In genomic region chr5:24416222-24416736, GRCm38 (mm10) we compare ENCODE assay signal across 8 mouse cellular contexts. TPM values are rescaled to one million over a fixed set of nuclear protein-coding genes. Genes with fewer than 3 reads are reported as not detected.
DNase-seq lines count a peak whose midpoint lies in the region; ATAC-seq and TF ChIP-seq lines count a peak whose summit lies in the region.

No protein-coding gene starts in this region.

- H3K36me3 ChIP-seq in intestine, postnatal 0 days (ENCODE audit: control insufficient read depth, insufficient read depth) = peaks cover 31% of the 10 kb centered on the region; the same call in 1 of the 2 replicates

- H3K9me3 ChIP-seq in intestine, postnatal 0 days (ENCODE audit: control insufficient read depth) = no peaks in the 10 kb centered on the region

- no peak overlapping the region for H3K9ac ChIP-seq in intestine, postnatal 0 days (ENCODE audit: low read depth, low read length)

- peak overlapping the region; percentile 48 for H3K4me2 ChIP-seq in intestine, postnatal 0 days (replicated peaks; ENCODE audit: low read depth)

- no peaks in the 10 kb centered on the region for H3K4me1 ChIP-seq in intestine, postnatal 0 days (replicated peaks; ENCODE audit: control insufficient read depth, insufficient read depth, low read length)

- no peak overlapping the region for H3K4me3 ChIP-seq in intestine, postnatal 0 days (ENCODE audit: low read depth, low read length)

- 5% methylated on average over 21 of the region's 21 CpGs for WGBS in intestine, postnatal 0 days

- intact Hi-C loops in left cerebral cortex, postnatal 36 days (cut with DNase I) = loop anchor here (1.0 kb wide), 1 partner anchor 55 kb away; no protein-coding TSS in a partner anchor

- TF ChIP-seq CTCF in intestine, postnatal 0 days (IDR thresholded peaks at IDR 0.05; ENCODE audit: low read depth) = peak; percentile 79

- peak; percentile 71 for ATAC-seq in intestine, postnatal 0 days
- peak; percentile 75 for ATAC-seq in megakaryocyte-erythroid progenitor cell, adult 5-6 weeks (replicated peaks; ENCODE audit: low FRiP score, low TSS enrichment, poor library complexity, severe bottlenecking)

- H3K27ac ChIP-seq in intestine, postnatal 0 days (ENCODE audit: low read depth, low read length) = no peak overlapping the region

- peak; percentile 88 for DNase-seq in 416B (ENCODE audit: low read depth)
- DNase-seq in adrenal gland, adult 2 months = peak; percentile 79
- DNase-seq in embryo, embryonic 11.5 days (ENCODE audit: low read depth, low spot score) = peak; percentile 47
- DNase-seq in heart, adult 18-20 months = peak; percentile 70 to 78
- DNase-seq in left cerebral cortex, postnatal 36 days (ENCODE audit: low spot score in 2 of 2) = peak; percentile 42 to 68
- DNase-seq in right cerebral cortex, postnatal 25 days = peak; percentile 60

- no peaks in the 10 kb centered on the region for H3K27me3 ChIP-seq in intestine, postnatal 0 days (replicated peaks; ENCODE audit: control insufficient read depth, insufficient read depth, low read length)

RNA-seq across cellular contexts. Expression of gene Asic3, which starts 3.1 kb away (rescaled TPM):
- under 1 TPM in 1 of 2 experiments, not detected in 1; 0.48 TPM for total RNA-seq in adrenal gland, adult 2 months (2021)
- polyA plus RNA-seq in adrenal gland, adult 2 months (2012; rRNA removed) = 0.74 and 1.2 TPM in 2 replicates
- total RNA-seq in heart, adult 18-20 months (2021) = not detected
- 0.08 and 0.17 TPM in 2 replicates for polyA plus RNA-seq in intestine, postnatal 0 days (2015; fragmentation: Nextera tagmentation; extraction: Ambion mirVana)
- not detected for total RNA-seq in left cerebral cortex, postnatal 36 days (2021)
- 1.4 TPM in 1 of 2 replicates, not detected in the other for total RNA-seq in megakaryocyte-erythroid progenitor cell, adult 5-6 weeks (2014; fragmentation: Nextera tagmentation)
- total RNA-seq in megakaryocyte-erythroid progenitor cell, adult 5-6 weeks (2017) = not detected in 2 replicates

RNA-seq across cellular contexts. Expression of gene Cdk5, which starts 7.1 kb away (rescaled TPM):
- 10 to 100 TPM; 40.7 to 47.9 TPM for total RNA-seq in adrenal gland, adult 2 months (2021)
- 60.2 and 63.3 TPM in 2 replicates for polyA plus RNA-seq in adrenal gland, adult 2 months (2012; rRNA removed)
- 10 to 100 TPM; 19.3 to 23.0 TPM for total RNA-seq in heart, adult 18-20 months (2021)
- polyA plus RNA-seq in intestine, postnatal 0 days (2015; fragmentation: Nextera tagmentation; extraction: Ambion mirVana) = 28.4 and 29.9 TPM in 2 replicates
- 100 to 1,000 TPM; 127 to 133 TPM for total RNA-seq in left cerebral cortex, postnatal 36 days (2021)
- 25.5 and 31.7 TPM in 2 replicates for total RNA-seq in megakaryocyte-erythroid progenitor cell, adult 5-6 weeks (2014; fragmentation: Nextera tagmentation)
- total RNA-seq in megakaryocyte-erythroid progenitor cell, adult 5-6 weeks (2017) = 15.0 and 26.5 TPM in 2 replicates

RNA-seq across cellular contexts. Expression of gene Slc4a2, which starts 7.4 kb away (rescaled TPM):
- 10 to 100 TPM; 58.4 to 63.2 TPM for total RNA-seq in adrenal gland, adult 2 months (2021)
- 65.9 and 74.0 TPM in 2 replicates for polyA plus RNA-seq in adrenal gland, adult 2 months (2012; rRNA removed)
- total RNA-seq in heart, adult 18-20 months (2021) = 10 to 100 TPM; 25.5 to 30.3 TPM
- polyA plus RNA-seq in intestine, postnatal 0 days (2015; fragmentation: Nextera tagmentation; extraction: Ambion mirVana) = 29.9 and 30.1 TPM in 2 replicates
- total RNA-seq in left cerebral cortex, postnatal 36 days (2021) = 10 to 100 TPM; 36.5 to 38.6 TPM
- total RNA-seq in megakaryocyte-erythroid progenitor cell, adult 5-6 weeks (2014; fragmentation: Nextera tagmentation) = 22.8 and 24.7 TPM in 2 replicates
- total RNA-seq in megakaryocyte-erythroid progenitor cell, adult 5-6 weeks (2017) = 15.5 and 16.4 TPM in 2 replicates

RNA-seq across cellular contexts. Expression of gene Abcb8, which starts 22.8 kb away (rescaled TPM):
- total RNA-seq in adrenal gland, adult 2 months (2021) = 10 to 100 TPM; 63.6 to 69.8 TPM
- 165 and 174 TPM in 2 replicates for polyA plus RNA-seq in adrenal gland, adult 2 months (2012; rRNA removed)
- 10 to 100 TPM; 87.2 to 90.7 TPM for total RNA-seq in heart, adult 18-20 months (2021)
- 40.4 and 40.9 TPM in 2 replicates for polyA plus RNA-seq in intestine, postnatal 0 days (2015; fragmentation: Nextera tagmentation; extraction: Ambion mirVana)
- 10 to 100 TPM; 52.1 to 57.4 TPM for total RNA-seq in left cerebral cortex, postnatal 36 days (2021)
- 59.4 and 83.4 TPM in 2 replicates for total RNA-seq in megakaryocyte-erythroid progenitor cell, adult 5-6 weeks (2014; fragmentation: Nextera tagmentation)
- 8.3 and 24.8 TPM in 2 replicates for total RNA-seq in megakaryocyte-erythroid progenitor cell, adult 5-6 weeks (2017)

RNA-seq across cellular contexts. Expression of gene Atg9b, which starts 24.3 kb away (rescaled TPM):
- 1 to 10 TPM; 1.5 to 1.7 TPM for total RNA-seq in adrenal gland, adult 2 months (2021)
- 7.5 and 11.6 TPM in 2 replicates for polyA plus RNA-seq in adrenal gland, adult 2 months (2012; rRNA removed)
- 1 to 10 TPM in 1 of 2 experiments, under 1 TPM in 1; 0.75 to 1.4 TPM for total RNA-seq in heart, adult 18-20 months (2021)
- polyA plus RNA-seq in intestine, postnatal 0 days (2015; fragmentation: Nextera tagmentation; extraction: Ambion mirVana) = 0.42 and 0.61 TPM in 2 replicates
- total RNA-seq in left cerebral cortex, postnatal 36 days (2021) = 1 to 10 TPM; 2.4 to 4.4 TPM
- 1.9 and 5.2 TPM in 2 replicates for total RNA-seq in megakaryocyte-erythroid progenitor cell, adult 5-6 weeks (2014; fragmentation: Nextera tagmentation)
- total RNA-seq in megakaryocyte-erythroid progenitor cell, adult 5-6 weeks (2017) = 1.1 and 7.3 TPM in 2 replicates
